Mouse (Mus musculus): ENCODE measurements around the gene Prickle2. TPM values are rescaled to one million over a fixed set of nuclear protein-coding genes. Genes with fewer than 3 reads are reported as not detected.
A peak's percentile ranks its signal among the peaks of the same experiment; 100 is the strongest.

The Prickle2 gene
- total RNA-seq, 2 experiments from 2014 or later: 7.1 to 7.4 TPM

DNA sequence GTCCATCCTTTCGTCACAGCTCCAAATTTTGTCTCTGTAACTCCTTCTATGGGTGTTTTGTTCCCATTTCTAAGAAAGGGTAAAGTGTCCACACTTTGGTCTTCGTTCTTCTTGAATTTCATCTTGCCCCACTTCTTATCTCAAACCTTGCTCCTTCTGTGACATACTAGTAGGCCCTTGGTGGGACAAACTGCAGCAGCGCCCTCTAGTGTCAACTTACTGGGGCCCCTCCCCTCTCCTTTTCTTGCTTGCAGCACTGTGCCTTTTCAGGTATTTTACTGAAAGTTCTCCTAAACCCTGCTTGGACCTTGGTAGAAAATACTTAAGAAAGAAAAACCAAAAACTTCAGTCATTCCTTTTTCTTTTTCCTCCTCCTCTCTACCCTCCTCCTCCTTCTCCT, 264.8 kb downstream of the Prickle2 start:
- DNase-seq: peak; percentile 60

DNA sequence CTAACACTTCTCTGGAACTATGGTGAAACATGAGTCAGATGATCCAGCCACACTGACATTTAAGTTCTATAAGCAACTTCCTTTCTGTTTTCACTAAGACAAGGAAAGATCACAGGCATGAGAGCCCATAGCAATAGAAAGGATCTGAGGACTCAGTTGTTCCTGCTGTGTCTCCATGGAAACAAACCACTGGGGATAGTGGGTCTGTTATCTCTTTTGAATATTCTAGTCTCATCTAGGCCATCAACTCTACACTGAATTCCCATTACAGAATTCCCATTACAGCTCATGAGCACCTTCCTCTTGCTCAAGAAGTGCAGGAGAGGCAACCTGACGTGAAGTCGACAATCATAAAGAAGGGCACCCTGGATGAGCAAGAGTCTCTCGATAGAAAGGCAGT, 265.7 kb downstream of the Prickle2 start:
- no peak for DNase-seq

DNA sequence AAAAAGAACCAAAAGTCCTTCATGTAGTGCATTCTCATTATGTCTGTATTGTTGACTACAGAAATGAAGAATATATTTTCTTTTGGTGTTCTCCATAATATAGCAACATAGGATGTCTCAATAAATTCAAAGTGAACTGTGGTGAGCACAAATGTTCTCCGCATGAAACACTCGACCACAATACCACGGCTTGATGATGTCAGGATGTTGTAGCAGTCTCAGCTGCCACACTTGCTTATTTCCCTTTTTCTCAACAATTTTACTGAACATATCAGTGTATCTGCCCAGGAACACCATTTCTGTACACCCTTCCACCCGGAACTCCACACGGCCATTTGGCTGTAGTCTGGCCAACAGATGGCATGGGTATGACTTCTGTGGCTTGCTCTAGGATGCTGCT, 273.8 kb downstream of the Prickle2 start:
- no peak for DNase-seq

DNA sequence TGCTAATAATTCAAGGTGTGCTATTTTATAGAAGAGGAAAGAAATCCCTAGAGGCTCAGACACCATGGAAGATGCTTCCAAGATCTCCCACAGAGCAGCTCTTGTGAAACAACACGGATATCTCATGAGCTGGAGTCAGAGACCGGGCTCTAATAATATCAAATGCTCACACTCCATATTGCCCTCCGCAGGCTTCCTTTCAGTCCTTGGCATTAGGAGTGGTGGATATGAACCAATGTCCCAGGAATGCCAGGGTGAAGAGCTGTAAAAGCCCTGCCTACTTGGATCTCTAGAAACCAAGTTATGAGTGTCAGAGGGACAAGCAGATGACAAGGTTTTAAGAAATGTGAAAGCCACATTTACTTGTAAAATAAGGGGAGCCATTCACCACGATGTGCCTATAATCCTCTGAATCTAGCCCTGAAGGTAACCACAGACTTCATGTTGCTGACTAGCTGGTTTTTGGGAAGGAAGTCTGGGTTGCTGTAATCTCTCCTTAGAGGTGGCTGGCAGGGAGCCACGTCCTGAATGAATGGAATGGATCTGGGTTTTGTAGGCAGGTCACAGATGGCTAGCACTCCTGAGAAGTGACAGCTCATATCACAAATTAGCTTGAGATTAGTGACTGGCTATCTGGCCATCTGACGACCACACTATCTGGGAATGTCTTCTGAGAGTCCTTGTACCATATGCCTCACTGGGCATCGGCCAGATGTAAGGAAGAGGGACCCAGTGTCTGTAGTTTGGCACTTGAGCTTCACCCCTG, 278.4 kb downstream of the Prickle2 start:
- no peak for DNase-seq

DNA sequence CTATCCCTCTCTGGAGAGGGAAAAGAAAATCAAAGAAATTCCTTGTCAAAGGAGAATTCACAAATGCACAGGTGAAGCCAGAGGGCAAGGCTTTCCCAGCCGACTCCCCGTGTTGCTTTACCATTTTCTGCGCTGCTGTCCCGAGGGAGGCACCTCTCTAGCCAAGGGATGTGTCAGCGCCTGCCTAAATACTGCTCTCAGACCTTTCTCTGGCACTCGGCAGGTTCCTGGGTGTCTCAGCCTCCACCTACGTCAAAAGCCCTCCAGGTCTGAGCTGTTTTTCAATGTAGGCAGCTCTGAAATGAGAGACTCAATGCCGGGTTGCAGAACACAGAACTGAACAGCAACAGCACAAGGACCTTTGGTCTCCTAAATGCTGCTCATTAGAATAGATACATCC, 280.1 kb downstream of the Prickle2 start:
- DNase-seq: no peak

DNA sequence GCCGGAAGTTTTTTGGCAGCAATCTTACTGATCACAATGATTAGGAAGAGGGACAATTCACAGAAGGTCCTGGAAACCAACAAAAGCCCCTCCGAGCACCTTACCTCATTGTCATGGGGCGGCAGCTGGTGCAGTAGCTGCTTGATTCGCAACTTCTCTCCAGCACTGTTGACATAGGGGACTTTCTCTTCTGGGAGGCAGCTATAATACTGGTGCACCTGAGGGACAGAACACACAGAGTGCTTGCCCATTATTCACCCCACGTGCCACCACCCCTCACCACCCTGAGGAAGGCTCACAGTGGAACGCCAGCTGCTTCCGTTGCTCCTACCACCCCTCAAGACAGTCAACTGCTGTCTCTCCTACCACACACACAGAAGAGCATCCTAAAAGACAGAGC, 280.5 kb downstream of the Prickle2 start:
- no peak for DNase-seq

DNA sequence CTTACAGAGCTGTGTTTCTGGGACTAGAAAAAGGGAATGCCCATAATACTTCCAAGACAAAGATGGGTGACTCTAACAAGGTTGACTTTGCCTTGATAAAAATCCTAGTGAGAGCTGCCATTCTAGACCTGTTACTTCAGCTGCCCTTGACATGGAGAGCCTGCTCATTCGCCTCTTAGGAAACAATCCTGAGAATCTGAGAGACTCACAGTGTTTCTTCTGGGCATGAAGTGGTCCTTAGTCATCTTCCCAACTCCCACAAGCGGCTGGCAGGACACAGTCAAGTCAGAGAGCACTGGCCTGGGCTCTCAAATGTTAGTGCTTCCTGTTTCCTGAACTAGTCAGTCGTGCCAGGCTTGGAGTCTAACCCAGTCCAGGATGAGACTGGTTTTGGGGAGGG, 281.0 kb downstream of the Prickle2 start:
- no peak for DNase-seq

DNA sequence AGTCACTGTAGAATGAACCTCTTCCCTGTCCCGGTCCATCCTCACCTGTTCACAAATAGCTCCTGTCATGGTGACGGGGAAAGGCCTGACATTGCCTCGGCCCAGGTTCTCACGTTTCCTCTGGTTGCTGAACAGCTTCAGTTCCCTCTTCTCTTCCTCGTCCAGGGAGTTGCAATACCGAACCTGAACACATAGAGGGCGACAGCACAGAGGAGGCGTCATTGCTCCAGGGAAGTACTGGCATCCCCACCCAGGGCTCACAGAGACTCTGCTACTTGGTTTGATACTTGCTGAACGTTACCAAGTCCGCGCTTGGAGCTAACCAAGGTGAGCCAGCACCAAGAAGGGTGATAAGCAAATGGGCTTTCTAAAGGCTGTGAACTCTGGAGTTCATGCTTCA, 283.7 kb downstream of the Prickle2 start:
- peak; percentile 21 for DNase-seq

DNA sequence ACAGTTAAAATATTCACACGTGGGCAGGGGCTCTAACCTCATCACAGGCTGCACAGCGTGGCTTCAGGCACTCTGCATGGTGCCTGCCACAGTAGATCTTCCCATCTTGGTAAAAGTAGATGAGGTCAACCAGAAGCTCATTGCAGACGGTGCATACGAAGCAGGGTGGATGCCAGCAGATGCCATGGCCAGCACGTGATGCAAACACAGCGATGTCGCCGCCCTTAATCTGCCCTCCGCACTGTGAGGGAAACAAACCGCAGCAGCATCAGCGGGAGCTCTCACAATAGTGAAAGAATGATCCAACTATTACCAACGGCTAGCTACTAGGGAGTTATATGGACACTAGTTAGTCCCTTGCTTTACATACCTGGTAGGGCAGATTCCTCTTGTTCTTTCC, 285.8 kb downstream of the Prickle2 start:
- DNase-seq: no peak

DNA sequence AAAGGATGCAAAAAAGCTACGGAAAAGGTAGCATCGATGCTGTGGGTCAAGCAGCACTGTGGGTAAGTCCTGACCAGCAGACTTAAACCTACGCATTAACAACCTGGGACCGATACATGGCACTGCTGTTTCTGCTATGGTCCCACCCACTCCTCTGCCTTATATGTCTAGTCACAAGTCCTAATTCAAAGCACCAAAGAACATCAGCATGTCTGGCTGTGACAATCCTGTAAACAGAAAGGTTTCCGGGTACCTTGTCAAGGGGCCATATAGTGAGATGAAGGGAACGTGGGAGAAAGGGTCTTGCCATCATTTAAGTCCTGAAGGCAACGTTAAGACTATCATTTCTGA, 290.6 kb downstream of the Prickle2 start:
- DNase-seq: no peak

DNA sequence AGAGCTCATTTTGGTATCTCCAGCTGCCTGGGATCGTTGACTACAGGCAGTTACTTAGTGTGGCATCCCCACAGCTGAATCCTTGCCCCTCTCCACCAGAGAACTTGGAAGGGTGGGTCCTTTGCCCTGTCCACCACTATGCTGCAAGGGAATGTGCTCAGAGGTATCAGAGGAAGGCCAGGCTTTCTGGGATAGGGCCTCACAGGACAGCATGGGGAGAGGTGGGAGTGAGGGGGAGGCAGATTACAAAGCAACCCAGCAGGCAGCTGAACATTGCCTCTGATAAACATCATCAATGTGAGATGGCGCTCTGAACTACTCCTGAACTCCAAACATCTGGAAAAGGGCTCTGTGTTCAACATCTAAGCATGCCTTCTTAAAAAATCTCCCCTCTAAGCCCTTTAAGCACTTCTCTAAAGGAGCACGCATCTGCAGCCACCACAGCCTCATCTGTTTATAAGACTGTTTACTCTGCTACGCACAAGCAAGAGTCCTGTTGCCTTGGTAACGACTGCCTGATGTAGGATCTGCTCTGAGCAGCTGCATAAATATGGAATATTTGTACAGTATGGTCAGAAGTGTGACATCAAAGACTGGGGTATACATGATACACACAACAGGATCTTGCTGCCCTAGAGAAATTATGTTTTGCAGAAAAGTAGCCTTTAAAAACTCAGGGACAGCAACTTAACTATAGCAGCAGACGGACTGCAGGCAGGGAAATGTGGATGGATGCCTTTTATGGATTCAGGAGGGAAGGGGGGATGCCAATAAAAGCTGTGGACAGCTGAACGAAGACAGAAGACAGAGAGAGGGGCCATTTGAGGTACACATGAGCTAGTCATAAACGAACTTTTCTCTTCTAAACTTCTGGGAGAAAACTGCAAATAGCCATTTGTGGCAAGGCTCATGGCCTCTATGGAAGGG, 291.2 kb downstream of the Prickle2 start:
- no peak for DNase-seq

DNA sequence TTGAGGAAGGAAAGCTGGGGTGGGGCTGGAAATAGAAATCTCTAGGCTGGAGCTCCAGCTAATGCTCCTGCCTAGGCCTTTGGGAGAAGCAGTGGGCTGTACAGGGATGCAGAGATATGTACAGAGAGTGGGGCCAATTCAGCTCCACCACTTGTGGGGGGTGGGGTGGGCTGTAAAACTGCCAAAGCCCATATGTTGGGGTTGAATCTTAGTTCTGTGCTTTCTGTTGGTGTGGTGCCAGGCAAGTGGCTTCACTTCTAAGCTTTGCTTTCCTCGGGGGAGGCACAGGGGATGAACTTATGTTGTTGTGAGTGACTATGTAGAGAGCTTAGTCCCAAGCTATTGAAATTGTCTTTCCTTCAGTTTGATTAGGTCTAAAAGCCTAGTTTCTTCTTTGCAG, 292.0 kb downstream of the Prickle2 start:
- no peak for DNase-seq

DNA sequence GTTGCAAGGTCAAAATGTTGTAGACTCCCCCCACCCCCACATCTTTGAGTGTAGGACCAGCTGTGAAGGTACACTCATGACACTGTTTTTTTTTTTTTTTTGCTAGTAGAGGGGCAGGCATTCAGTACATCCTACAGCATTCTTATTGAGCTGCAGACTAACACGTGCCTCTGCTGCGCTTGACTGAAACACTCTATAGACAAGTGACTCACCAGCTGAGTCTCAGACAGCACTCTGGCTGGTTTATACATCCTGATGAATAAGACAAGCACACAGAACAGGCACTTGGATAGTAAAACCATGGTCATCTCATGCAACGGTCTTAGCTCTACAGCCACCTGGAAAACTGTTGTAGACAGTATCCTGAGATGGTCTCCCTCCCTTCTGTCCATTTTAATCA, 296.2 kb downstream of the Prickle2 start:
- no peak for DNase-seq

DNA sequence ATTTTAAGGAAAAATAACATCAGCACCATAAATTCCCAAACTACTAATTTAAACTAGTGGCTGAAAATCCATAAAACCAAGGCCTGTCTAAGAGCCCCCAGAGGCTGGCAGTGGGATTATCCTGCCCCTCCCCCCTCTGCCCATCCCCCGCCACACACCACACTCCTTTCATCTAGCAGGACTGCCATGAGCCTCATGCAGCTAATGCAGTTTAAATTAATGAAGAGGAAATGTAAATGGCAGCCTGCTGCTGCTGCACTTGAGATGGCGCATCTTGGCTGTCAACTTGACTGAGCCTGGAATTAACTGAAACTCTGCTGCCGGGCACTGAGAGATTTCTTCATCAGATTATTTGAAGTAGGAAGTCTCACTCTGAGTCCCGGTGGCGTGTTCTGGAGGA, 298.7 kb downstream of the Prickle2 start:
- no peak for DNase-seq

DNA sequence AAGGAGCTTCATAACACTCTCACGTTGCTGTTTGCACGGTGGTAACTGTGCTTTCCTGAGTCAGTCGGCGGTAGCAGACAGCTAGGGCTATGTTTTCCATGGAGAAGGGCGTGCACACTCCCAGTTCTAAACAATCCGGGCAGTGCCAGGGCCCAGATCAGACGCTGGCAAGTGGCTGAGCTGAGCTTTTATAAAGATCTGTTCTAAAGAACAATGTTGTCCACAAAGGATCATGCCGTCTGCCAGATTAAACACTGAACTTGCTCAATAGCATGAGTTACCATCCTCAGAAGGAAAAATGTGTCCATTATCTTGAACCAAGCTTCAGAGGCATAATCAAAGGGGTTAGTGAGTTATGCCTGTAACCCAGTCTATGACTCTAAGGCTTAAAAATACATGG, 300.4 kb downstream of the Prickle2 start:
- no peak for DNase-seq

DNA sequence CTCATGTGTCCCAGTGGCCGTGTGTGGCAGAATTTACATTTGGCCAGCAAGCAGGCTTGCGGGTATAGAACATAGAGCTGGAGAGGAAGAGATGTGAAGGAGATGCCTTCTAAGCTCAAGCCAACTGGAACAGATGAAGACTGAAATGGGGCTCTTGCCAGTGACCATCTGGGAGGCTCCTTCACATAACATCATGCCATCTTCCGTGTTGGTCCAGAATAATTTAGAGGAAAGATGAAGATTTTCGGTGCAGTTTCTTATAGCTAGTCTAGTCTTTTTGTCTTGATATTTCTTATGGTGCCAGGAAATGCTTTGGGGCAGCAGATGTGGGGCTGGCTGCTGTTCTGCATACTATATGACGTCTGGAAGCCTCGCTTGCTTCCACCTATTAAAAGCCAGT, 308.1 kb downstream of the Prickle2 start:
- DNase-seq: no peak

DNA sequence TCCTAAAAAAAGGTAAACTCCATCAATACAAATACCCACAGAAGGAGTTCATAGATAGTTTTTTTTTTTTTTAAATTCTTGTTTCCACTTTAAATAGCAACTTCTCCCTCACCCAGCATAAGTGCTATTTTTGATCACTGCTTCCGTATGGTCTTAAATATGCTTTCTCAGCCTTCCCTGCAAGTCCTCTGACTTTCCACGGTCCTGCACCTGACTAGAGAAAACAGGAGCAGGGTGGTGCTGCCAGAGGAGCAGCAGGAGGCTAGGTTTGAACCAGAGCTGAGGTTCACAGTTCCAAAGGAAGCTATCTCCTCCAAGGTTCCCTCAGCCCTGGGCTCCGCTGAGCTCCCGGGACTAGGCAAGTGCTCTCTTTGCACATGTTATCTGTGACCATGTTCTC, 310.4 kb downstream of the Prickle2 start:
- DNase-seq: no peak

DNA sequence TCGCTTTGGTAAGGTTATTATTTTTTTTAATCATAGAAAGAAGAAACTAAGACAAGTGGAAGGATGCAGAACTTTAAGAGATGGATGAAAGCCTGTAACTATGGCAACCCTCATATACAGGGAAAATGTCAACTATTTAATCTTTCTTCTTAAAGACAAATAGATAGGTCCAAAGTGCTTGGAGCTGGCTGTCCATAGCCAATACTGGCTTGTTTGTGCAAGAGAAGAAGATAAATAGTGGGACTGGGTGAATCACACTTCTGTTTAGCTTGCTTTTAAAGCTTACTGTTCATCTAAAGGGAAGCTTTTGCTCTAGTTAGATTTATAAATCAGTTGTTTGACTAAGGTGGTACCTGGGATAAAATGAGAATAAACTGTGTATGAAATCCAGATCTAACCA, 310.8 kb downstream of the Prickle2 start:
- DNase-seq: no peak

DNA sequence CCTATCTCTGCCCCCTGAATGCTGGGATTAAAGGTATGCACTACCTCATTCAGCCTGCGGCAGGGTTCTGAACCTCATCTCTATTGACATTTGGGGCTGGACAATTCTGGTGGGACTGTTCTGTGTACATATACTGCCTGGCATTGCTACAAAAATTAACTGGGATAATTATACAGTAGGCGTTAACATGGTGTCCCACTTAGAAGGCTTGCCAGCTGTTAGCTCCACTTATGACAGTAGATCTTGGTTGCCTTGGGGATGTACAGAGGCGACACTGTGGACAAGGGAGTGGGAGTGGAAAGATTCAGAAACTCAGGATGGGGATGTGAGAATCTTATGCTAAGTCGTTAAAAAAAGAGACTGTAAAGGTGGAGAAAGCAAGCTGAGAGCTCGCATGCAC, 311.3 kb downstream of the Prickle2 start:
- DNase-seq: no peak

DNA sequence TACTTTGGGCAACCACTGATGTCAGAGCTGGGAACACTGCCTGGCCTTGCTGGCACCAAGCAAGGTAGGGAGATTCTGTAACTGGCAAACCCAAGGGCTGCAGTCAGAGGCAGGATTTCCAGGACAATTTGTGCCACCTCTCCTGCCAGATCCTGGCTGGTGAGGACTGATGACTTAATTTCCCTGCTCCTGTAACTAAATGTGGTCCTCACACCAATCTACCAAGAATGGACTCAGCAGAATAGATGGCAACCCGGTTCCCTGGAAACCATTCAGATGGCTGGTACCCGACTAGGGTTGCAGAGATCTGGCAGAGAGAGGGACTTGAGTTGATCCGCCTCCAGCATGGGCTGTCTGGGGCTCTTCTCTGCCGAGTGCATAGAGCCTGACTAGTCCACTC, 315.6 kb downstream of the Prickle2 start:
- peak; percentile 40 for DNase-seq

DNA sequence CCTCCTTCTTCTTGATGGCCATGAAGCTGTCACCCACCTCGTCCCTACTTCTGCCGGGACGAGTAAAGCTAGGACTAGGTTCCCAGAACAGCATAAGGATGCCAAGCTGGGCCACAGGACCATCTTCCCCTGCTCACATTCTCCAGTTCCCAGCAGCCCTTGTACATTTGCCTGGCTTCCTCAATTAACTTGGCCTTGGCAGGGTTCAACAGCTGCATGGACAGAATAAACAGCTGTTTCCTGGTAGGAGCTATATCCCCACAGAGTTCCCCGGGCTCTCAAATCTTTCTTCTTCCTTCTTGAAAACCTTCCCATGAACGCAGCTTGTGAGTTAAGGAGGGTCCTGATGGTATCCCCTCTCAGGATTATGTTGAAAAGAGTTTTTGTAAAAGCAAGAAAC, 317.3 kb downstream of the Prickle2 start:
- DNase-seq: no peak

DNA sequence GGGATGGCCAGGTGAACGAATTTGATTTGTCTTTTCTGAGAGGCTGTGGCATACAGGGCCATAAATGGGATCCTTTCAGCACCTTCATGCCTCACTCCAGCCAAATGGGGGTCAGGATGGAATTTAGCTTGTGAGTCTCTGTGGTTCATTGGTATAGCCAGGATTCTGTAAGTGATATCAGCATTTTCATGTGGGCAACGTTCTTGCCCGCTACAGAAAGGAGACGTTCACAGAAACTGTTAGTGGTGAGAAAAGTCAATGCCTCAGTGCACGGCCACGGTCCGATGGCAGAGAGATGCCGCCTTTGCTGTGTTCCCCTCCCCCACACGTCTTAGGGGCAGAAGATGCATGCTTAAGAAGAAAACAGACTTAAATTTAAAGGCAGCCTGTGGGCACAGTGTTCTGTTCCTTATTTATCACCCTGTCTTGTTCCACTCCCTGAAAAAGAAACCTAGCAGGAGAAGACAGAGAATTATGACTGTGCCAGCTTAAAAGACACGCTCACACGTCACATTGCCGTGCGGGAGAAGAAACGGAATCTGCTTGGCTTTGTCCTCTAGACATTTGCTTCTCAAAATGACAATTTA, 322.7 kb downstream of the Prickle2 start:
- no peak for DNase-seq

DNA sequence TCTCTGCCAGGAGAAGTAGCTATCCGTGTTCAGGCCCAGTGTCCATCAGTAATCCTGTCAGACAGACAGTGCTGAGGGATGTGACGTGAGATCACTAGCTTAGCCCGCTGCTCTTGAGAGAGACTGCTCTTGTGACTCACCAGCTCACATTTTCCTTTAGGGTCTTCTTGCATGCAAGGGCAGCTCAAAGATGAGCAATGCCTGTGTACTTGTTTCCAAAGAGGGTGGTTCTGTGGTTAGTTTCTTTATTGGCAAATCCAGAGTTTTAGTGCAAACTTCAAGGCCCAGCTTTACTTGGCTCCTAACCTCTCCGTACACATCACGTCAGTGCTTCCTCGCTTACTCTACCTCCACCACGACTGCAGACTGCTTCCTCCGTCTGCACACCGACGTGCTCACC, 324.9 kb downstream of the Prickle2 start:
- no peak for DNase-seq
